Mouse (Mus musculus): Measurements from ENCODE around the gene Fbxl2.

Gene Fbxl2

DNA sequence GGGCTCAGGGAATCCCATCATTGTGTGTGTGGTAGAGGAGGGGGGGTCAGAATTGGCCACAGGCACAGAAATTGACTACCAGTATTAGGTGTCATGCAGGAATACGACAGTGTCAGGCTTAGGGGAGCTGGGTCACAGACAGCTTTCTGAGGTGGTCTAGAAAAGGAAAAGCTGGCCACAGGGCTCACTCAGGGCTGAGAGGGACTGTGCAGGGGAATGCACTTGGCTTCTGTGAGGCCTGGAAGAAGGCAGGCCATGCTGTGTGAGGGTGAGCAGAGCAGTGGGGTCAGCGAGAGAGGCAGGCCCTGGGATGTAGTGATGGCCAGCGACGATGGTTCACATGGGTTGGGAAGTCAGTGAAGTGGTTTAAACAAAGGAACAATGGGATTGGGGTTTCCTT lies 72.1 kb downstream of the Fbxl2 start:
- no peak for DNase-seq (ENCODE audit: low spot score)

DNA sequence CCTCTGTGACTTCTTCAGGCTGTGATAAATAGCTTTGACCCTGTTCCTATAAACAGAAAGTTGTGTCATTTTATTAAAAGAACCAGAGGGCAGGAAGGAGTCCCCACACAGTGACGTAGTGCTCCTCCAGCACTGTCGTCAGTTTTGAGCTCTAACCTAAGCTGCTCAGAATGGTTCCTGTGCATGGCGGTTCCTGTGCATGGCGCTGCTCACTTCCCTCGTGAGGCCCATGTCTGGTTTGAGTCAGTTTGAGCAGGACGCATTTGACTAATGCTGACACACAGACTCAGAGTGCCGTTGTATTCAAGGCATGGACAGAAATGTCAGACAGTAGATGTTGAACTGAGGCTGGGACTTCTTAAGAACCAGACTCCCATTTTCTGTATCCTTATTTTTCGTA lies 74.4 kb downstream of the Fbxl2 start:
- DNase-seq (ENCODE audit: low spot score): no peak

GRCm38 (mm10) chr9:113970041-113970440 lies 76.0 kb downstream of the Fbxl2 start:
- DNase-seq (ENCODE audit: low spot score): no peak

DNA sequence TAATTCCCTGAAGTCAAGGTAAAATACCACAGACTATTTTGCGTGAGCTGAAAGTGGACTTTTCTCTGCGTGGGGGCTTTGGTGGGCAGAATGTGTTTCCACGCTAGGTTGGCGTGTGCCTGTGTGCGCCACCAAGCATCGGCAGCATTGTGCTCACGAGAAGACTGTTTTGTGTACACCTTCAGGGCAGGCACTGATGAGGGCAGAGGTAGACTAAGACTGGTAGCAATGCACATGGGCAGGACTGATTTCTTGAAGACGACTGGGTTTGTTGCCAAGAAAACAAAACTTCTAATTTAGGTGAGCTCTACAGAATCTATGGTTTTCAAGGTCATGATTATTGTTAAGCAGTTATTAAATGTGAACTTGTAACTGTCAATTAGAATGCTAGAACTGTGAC lies 76.6 kb downstream of the Fbxl2 start:
- no peak for DNase-seq (ENCODE audit: low spot score)

GRCm38 (mm10) chr9:113968967-113969366 lies 77.0 kb downstream of the Fbxl2 start:
- no peak for DNase-seq (ENCODE audit: low spot score)

- DNase-seq (ENCODE audit: low spot score): no peak
These were observed 79.2 kb downstream of the Fbxl2 start for GRCm38 (mm10) chr9:113966838-113967237.

DNA sequence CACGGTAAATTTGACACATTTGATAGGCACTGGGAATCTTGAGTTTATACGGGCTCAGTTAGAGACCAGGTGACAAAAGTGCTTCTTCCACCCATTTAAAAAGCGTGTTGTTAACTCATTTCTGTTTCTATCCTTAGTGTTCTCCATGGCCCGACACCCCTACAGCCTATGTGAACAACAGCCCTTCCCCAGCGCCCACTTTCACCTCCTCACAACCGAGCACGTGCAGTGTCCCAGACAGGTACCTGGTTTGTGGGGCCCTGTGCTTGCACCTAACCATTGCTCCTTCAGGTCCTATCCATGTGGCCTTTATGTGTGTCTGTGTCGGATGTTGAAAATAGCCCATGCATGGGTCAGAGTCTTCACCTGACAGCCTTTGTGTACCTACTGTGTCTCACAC lies 81.6 kb downstream of the Fbxl2 start:
- no peak for DNase-seq (ENCODE audit: low spot score)

- DNase-seq (ENCODE audit: low spot score): no peak
These were observed 82.3 kb downstream of the Fbxl2 start for GRCm38 (mm10) chr9:113963718-113964117.

DNA sequence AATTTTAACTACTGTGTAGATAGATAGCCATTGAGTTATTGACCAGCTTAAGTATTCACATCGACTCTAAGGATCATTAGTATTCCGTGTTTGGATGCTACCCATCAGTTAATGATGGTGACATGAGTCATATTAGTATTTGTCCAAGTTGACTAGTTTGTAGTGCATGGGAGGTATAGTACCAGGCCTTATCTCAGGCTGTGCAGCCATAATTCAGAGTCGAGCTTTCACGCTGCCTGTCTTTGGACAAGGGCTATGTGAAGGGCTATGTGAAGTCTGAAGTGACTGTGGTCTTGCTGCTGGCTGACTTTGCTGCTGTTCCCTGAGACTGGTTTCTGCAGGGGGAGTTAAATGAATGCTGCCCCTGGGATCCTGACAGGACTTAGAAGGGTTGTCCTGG lies 88.2 kb downstream of the Fbxl2 start:
- DNase-seq (ENCODE audit: low spot score): no peak

GRCm38 (mm10) chr9:113947216-113947615 lies 98.8 kb downstream of the Fbxl2 start:
- no peak for DNase-seq (ENCODE audit: low spot score)

DNA sequence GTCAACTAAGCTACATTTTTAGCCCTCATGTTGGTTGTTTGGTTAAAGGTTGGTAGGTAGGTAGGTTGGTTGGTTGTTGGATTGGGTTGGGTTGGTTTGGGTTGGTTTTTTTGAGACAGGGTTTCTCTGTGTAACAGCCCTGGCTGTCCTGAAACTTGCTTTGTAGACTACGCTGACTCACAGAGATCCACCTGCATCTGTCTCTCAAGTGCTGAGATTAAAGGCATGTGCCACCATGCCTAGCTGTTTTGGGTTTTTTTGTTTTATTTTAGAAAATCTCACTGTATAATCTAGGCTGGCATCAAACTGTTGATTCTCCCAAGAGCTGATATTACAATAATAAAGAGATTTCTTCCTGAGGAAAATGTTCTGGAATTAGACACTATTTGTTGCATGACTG lies 102.6 kb downstream of the Fbxl2 start:
- DNase-seq (ENCODE audit: low spot score): no peak

DNA sequence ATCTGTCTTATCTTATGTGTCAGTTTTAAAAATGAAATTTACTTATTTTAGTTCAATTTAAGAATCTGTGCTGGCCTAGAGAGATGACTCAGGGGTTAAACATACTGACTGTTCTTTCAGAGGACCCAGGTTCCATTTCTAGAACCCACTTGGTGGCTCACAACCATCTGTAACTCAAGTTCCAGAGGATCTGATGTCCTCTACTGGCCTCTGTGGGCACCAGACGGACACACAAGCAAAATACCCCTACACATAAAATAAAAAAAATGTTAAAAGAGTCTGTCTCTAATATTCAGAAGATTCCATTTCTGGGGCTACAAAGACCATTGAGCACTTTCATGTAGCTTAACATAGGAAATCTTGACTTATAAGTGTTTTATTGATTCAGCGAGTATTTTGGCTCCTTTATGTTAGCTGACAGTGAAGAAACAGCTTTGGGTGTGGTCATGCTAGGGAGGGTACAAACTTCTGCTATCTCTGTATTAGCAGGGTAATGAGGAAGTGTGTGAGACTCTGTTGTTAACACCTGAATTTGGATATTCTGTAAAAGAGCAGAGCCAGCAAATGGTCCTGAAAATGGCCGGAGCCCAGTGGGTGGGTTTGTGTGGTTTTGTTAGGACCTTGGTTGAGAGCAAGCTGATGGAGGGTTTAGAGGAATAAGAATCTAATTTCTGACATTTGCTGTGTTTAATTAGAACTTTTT lies 104.7 kb downstream of the Fbxl2 start:
- DNase-seq (ENCODE audit: low spot score): no peak

GRCm38 (mm10) chr9:113939063-113939850 lies 106.7 kb downstream of the Fbxl2 start:
- no peak for DNase-seq (ENCODE audit: low spot score)

GRCm38 (mm10) chr9:113935638-113936037 lies 110.4 kb downstream of the Fbxl2 start:
- no peak for DNase-seq (ENCODE audit: low spot score)

- DNase-seq (ENCODE audit: low spot score): no peak
These were observed 113.5 kb downstream of the Fbxl2 start for GRCm38 (mm10) chr9:113932501-113932900.

DNA sequence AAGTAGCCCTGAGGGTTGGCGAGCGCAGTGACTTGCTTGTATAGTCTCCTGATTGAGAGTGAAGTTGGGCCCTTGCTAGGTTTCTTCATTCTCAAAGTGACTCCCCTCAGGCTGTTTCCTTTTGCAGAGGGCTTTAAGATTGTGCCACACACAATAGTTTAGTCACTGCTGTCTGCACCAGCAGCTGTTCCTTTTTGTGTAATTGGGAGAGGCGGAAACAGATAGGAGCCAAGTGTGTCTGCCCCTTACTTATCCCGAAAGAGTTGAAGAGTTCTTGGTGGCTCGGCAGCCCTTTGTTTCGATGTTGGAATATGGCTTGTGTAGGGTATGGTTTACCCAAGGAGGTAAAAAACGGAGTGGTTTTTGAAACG lies 113.9 kb downstream of the Fbxl2 start:
- no peak for DNase-seq (ENCODE audit: low spot score)

- peak; percentile 21 for DNase-seq (ENCODE audit: low spot score)
These were observed 114.5 kb downstream of the Fbxl2 start for GRCm38 (mm10) chr9:113931375-113932099.

GRCm38 (mm10) chr9:113930534-113931374 lies 115.2 kb downstream of the Fbxl2 start, which contains the start of gene Ubp1:
Ubp1 (plus strand) TSS chr9:113930934.
- DNase-seq (ENCODE audit: low spot score): peak; percentile 81

- no peak for DNase-seq (ENCODE audit: low spot score)
These were observed 116.3 kb downstream of the Fbxl2 start for GRCm38 (mm10) chr9:113929676-113930075.

DNA sequence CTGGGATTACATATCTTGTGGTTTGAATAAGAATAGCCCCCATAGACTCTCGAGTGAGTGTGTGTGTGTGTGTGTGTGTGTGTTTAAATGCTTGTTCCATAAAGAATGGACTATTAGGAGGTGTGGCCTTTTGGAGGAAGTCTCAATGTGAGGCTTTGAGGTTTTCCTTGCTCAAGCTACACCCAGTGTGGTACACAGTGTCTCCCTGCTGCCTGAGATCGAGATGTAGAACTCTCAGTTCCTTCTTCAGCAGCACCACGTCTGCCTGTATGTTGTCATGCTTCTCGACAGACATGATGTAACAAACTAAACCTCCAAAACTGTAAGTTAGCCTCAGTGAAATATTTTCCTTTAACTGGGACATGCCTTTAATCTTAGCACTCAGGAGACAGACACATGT lies 117.4 kb downstream of the Fbxl2 start:
- no peak for DNase-seq (ENCODE audit: low spot score)

DNA sequence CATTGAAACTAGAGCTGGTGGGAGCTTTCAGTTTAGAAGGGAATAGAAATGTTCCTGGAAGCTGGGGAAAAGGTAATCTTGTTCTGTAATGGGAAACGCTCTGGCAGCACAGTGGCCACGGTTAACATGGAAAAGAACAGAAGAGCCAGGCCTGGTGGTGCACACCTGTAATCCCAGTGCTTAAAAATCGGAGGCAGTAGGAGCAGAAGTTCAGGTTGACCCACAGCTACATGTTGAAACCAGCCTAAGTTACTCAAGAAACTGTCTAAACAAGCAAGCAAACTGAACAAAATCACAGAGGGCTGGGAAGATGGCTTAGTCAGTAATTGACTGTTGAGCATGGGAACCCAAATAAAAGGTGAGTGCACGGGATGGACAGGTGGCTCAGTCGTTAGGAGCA lies 121.1 kb downstream of the Fbxl2 start:
- DNase-seq (ENCODE audit: low spot score): no peak

GRCm38 (mm10) chr9:113922677-113923076 lies 123.3 kb downstream of the Fbxl2 start:
- no peak for DNase-seq (ENCODE audit: low spot score)

All from ovary, postnatal 14 days (tissue).